Mouse (Mus musculus): Measurements from ENCODE around the gene Vmn2r53. TPM values are rescaled to one million over a fixed set of nuclear protein-coding genes. Genes with fewer than 3 reads are reported as not detected.
"Not testable (repeated sequence)": the region's sequence is repeated elsewhere in the genome, so short reads cannot be mapped to it uniquely, and the experiment has no call there.

The Vmn2r53 gene
- total RNA-seq (2021): 0.03 TPM in 1 of 2 replicates, not detected in the other
- long read RNA-seq: 0 reads

DNA sequence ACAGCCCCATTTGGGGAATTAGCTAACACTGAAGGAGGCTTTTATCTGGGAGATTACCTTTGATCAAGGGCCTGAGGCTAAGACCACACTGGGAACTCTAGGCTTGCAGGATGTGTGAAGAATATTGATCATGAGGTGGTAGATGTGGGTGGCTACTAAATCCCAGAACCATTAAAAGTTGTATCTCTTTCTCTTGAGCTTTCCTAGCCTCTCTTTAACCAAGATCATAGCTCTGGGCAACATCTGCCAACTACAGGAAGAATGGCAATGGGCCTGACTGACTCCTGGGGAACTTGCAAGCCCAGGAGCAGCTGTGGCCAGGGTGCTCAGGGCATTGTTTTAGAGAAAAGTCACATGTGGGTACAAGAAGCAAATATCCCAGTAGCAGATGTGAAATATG lies at the start of gene Vmn2r53:
Vmn2r53 (minus strand) TSS at position 101 of the 400 bp plus-strand sequence.
- no peak for DNase-seq

DNA sequence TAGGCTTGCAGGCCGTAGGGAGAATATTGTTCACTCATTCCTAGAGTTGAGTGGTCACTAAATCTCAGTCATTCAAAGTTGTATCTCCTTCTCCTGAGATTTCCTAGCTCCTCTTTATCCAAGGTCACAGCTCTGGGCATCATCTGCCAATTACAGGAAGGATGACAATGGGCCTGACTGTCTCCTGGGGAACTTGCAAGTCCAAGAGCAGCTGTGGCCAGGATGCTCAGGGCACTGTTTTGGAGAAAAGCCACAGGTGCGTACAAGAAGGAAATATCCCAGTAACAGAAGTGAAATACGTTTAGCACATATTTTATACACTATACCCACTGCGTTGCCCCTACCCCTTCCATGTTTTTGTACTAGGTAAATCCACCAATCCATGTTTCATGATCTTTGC lies 31.6 kb upstream of the Vmn2r53 start, which contains the start of gene Vmn2r54:
Vmn2r54 (minus strand) TSS at position 101 of the 400 bp plus-strand sequence.
- DNase-seq: not testable (repeated sequence)

Other genes with a start within 250 kb of the Vmn2r53 start
- not detected in 2 replicates for gene Vmn1r84, start 239.5 kb downstream of the Vmn2r53 start, total RNA-seq (2021)
- gene Zfp551, start 186.0 kb downstream of the Vmn2r53 start, total RNA-seq (2021): 6.4 and 7.9 TPM in 2 replicates
- 11.8 and 15.8 TPM in 2 replicates for gene Zfp606, start 130.5 kb downstream of the Vmn2r53 start, total RNA-seq (2021)
- gene 2900092C05Rik, start 96.3 kb downstream of the Vmn2r53 start, total RNA-seq (2021): not detected in 2 replicates
- gene Vmn2r54, start 31.5 kb upstream of the Vmn2r53 start, total RNA-seq (2021): not detected in 2 replicates
- not detected in 2 replicates for gene Vmn2r55, start 76.2 kb upstream of the Vmn2r53 start, total RNA-seq (2021)
- not detected in 2 replicates for gene Vmn2r56, start 126.2 kb upstream of the Vmn2r53 start, total RNA-seq (2021)
- gene Zscan18, start 194.8 kb upstream of the Vmn2r53 start, total RNA-seq (2021): 5.8 and 8.1 TPM in 2 replicates
- gene Zfp329, start 210.1 kb upstream of the Vmn2r53 start, total RNA-seq (2021): 15.1 and 15.2 TPM in 2 replicates
- 23.1 and 27.2 TPM in 2 replicates for gene Zfp110, start 226.0 kb upstream of the Vmn2r53 start, total RNA-seq (2021)